Mouse (Mus musculus) lung, embryonic 16.5 days (tissue): ENCODE data around the gene Gm20736. TPM values are rescaled to one million over a fixed set of nuclear protein-coding genes. Genes with fewer than 3 reads are reported as not detected.
"Not testable (repeated sequence)": the region's sequence is repeated elsewhere in the genome, so short reads cannot be mapped to it uniquely, and the experiment has no call there.

Experiments
- ATAC-seq: fragments of 200-750 bp; cut with Nextera tagmentation; 2 replicates; pipeline ENCODE4 v1.8.0; 2017; ENCODE audit warnings: low read depth, mild to moderate bottlenecking, moderate library complexity
- H3K27ac ChIP-seq: fragments of 300-500 bp; sonication (generic); 2 replicates; pipeline ENCODE4 v1.5.1; 2014; ENCODE audit warnings: mild to moderate bottlenecking, control low read depth, low read length
- H3K27me3 ChIP-seq: fragments of 300-500 bp; sonication (generic); 2 replicates; pipeline ENCODE4 v1.6.1; 2014; ENCODE audit warnings: low read depth, low read length, mixed read lengths; ENCODE audit not compliant: control insufficient read depth, insufficient read depth
- H3K36me3 ChIP-seq: fragments of 300-500 bp; sonication (generic); 2 replicates; pipeline ENCODE4 v1.6.1; 2014; ENCODE audit warnings: low read length; ENCODE audit not compliant: control insufficient read depth, insufficient read depth
- H3K4me1 ChIP-seq: fragments of 300-500 bp; sonication (generic); replicated peaks from 2 replicates; pipeline ENCODE4 v1.6.1; 2014; ENCODE audit warnings: low read length, mixed read lengths; ENCODE audit not compliant: control insufficient read depth, insufficient read depth
- H3K4me2 ChIP-seq: fragments of 300-500 bp; sonication (generic); 2 replicates; pipeline ENCODE4 v1.6.1; 2014; ENCODE audit warnings: low read depth, low read length, control low read depth
- H3K4me3 ChIP-seq: fragments of 300-500 bp; sonication (generic); 2 replicates; pipeline ENCODE4 v1.5.1; 2014; ENCODE audit warnings: mild to moderate bottlenecking, low read length, control low read depth
- H3K9ac ChIP-seq: fragments of 300-500 bp; sonication (generic); 2 replicates; pipeline ENCODE4 v1.6.1; 2014; ENCODE audit warnings: low read length, control low read depth
- H3K9me3 ChIP-seq: fragments of 300-500 bp; sonication (generic); 2 replicates; pipeline ENCODE4 v1.6.1; 2016; ENCODE audit warnings: low read length; ENCODE audit not compliant: control insufficient read depth
- WGBS: fragments of 180-500 bp; shearing (Covaris S2); extraction: QIAGEN DNeasy Blood & Tissue Kit; methylation state at CpG from one replicate; pipeline ENCODE4 v1.1.7; 2014; 5-methylcytosine and 5-hydroxymethylcytosine counted together
- polyA plus RNA-seq: library from polyadenylated mRNA; unstranded; fragments of >200 nt; fragmentation: Nextera tagmentation; extraction: Ambion mirVana; gene quantifications from 2 replicates; pipeline ENCODE4 v1.2.1, GENCODE M21; 2015

The Gm20736 gene
- not detected in 2 replicates for polyA plus RNA-seq

GRCm38 (mm10) chrY:65377390-65377789 lies at the start of gene Gm20736:
Gm20736 (plus strand) TSS chrY:65377690.
- no CpG with 5 or more reads among the region's 5 CpGs for WGBS
- not testable (repeated sequence) for H3K4me1 ChIP-seq, H3K9ac ChIP-seq, H3K27ac ChIP-seq, H3K27me3 ChIP-seq, H3K9me3 ChIP-seq, H3K4me2 ChIP-seq, H3K4me3 ChIP-seq, ATAC-seq, H3K36me3 ChIP-seq

Other genes starting within 250 kb of the Gm20736 start
- gene Gm20924, start 170.2 kb upstream of the Gm20736 start, polyA plus RNA-seq = not detected in 2 replicates